Mouse (Mus musculus) lung, embryonic 16.5 days (tissue): ENCODE results near the gene Hspg2. TPM values are rescaled to one million over a fixed set of nuclear protein-coding genes. Genes with fewer than 3 reads are reported as not detected.

Experiments used
- ATAC-seq: fragments of 200-750 bp; cut with Nextera tagmentation; 2 replicates; pipeline ENCODE4 v1.8.0; 2017; ENCODE audit warnings: low read depth, mild to moderate bottlenecking, moderate library complexity
- H3K27ac ChIP-seq: fragments of 300-500 bp; sonication (generic); 2 replicates; pipeline ENCODE4 v1.5.1; 2014; ENCODE audit warnings: mild to moderate bottlenecking, control low read depth, low read length
- H3K27me3 ChIP-seq: fragments of 300-500 bp; sonication (generic); 2 replicates; pipeline ENCODE4 v1.6.1; 2014; ENCODE audit warnings: low read depth, low read length, mixed read lengths; ENCODE audit not compliant: control insufficient read depth, insufficient read depth
- H3K36me3 ChIP-seq: fragments of 300-500 bp; sonication (generic); 2 replicates; pipeline ENCODE4 v1.6.1; 2014; ENCODE audit warnings: low read length; ENCODE audit not compliant: control insufficient read depth, insufficient read depth
- H3K4me1 ChIP-seq: fragments of 300-500 bp; sonication (generic); replicated peaks from 2 replicates; pipeline ENCODE4 v1.6.1; 2014; ENCODE audit warnings: low read length, mixed read lengths; ENCODE audit not compliant: control insufficient read depth, insufficient read depth
- H3K4me2 ChIP-seq: fragments of 300-500 bp; sonication (generic); 2 replicates; pipeline ENCODE4 v1.6.1; 2014; ENCODE audit warnings: low read depth, low read length, control low read depth
- H3K4me3 ChIP-seq: fragments of 300-500 bp; sonication (generic); 2 replicates; pipeline ENCODE4 v1.5.1; 2014; ENCODE audit warnings: mild to moderate bottlenecking, low read length, control low read depth
- H3K9ac ChIP-seq: fragments of 300-500 bp; sonication (generic); 2 replicates; pipeline ENCODE4 v1.6.1; 2014; ENCODE audit warnings: low read length, control low read depth
- H3K9me3 ChIP-seq: fragments of 300-500 bp; sonication (generic); 2 replicates; pipeline ENCODE4 v1.6.1; 2016; ENCODE audit warnings: low read length; ENCODE audit not compliant: control insufficient read depth
- WGBS: fragments of 180-500 bp; shearing (Covaris S2); extraction: QIAGEN DNeasy Blood & Tissue Kit; methylation state at CpG from one replicate; pipeline ENCODE4 v1.1.7; 2014; 5-methylcytosine and 5-hydroxymethylcytosine counted together
- polyA plus RNA-seq: library from polyadenylated mRNA; unstranded; fragments of >200 nt; fragmentation: Nextera tagmentation; extraction: Ambion mirVana; gene quantifications from 2 replicates; pipeline ENCODE4 v1.2.1, GENCODE M21; 2015

Hspg2 gene
- polyA plus RNA-seq, 1 experiment from 2014 or later: 35.2 TPM

DNA sequence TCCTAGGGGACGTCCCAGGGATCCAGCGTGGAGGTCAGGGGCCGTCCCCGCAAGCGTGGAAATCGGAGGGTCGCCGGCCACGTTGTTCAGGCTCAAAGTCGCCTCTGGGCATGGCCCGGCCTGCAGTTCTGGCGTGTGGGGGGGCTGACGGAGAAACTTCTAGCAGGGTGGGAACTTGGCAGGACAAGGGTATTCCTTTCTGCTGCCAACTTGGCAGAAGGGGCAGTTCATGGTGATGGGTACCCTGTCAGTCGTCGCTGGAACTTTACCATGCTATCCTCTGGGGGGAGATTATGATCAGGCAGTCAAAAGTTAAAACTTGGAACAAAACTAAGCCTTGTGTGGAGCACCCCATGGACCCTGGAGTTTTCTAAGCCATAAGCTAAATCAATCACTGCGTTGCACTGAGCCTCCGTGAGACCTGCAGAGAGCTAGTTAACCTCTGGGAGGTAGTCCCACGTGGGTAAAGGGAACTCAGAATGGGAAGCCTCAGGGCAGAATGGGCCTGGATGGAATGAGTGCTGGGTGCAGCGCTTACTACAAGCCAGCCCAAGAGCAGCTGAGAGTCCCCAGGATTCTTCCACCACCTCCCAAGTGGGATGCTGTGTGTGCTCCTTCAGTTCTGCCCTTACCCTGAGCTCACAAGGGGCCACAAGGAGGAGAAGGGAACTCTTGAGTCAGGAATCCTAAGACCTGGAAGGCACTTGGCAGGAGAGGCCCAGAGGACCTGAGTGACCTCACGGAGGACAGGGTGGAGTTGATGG is 694 bp downstream of the Hspg2 start:
- Histone ChIP-seq H3K4me3 (peak overlapping the region; percentile 87), H3K4me2 (peak overlapping the region; percentile 90)

DNA sequence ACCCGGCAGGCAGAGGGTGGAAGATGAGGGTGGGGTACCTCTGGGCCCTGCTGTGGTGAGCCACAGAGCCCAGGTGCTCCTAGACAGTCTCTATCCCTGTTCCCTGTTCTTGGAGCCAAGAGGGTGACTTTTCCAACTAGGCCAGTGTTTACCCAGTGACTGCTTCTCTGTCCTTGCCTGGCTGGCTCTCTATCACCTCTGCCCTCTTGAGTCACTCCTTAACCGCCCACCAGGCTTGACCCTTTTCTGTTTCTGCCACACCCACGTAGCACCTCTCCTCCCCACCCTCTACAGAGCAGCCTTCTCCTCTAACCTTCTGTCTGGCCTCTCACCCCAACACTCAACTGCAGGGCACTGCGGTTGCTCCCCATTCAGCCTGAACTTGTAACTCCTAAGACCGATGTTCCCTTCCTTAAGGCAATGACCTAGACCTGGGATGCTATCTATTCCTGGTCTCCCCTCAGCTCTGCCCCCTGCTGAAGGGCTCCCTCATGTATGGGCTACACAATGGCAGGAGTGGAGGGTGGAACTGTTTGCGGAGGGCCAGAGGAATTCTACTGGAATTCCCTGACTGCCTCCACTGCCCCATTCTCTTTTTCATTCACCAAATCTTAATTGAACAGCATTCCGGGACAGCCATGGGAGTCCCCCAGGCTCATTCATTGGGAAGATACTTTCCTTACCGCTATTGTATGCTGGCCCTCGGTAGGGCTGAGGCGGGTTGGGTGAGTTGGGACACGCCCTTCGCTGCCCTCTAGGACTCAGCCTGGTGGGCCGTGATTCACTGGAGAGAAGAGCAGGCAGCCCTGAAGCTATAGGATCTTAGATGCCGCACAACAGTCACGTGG is 1.5 kb downstream of the Hspg2 start:
- H3K27ac ChIP-seq: peak overlapping the region; percentile 89
- H3K4me1 ChIP-seq: peaks cover 68% of the 10 kb centered on the region
- H3K27me3 ChIP-seq: no peaks in the 10 kb centered on the region
- WGBS: 41% methylated on average over 15 of the region's 15 CpGs
- H3K4me2 ChIP-seq: peak overlapping the region; percentile 90
- peak overlapping the region; percentile 95 for H3K9ac ChIP-seq
- peak overlapping the region; percentile 87 for H3K4me3 ChIP-seq
- H3K36me3 ChIP-seq: no peaks in the 10 kb centered on the region
- ATAC-seq: peak; percentile 8; the same call in 1 of the 2 replicates
- no peaks in the 10 kb centered on the region for H3K9me3 ChIP-seq

More for the DNA sequence above, 694 bp downstream of the Hspg2 start:
- Histone ChIP-seq H3K4me1 (peaks cover 60% of the 10 kb centered on the region), H3K27me3 (no peaks in the 10 kb centered on the region), H3K27ac (peak overlapping the region; percentile 89), H3K9me3 (no peaks in the 10 kb centered on the region), H3K9ac (peak overlapping the region; percentile 95), H3K36me3 (no peaks in the 10 kb centered on the region)
- ATAC-seq: peak; percentile 5
- WGBS: 2% methylated on average over 20 of the region's 20 CpGs

- Histone ChIP-seq H3K9ac (peak overlapping the region; percentile 95), H3K27ac (peak overlapping the region; percentile 89), H3K36me3 (no peaks in the 10 kb centered on the region), H3K4me3 (peak overlapping the region; percentile 87), H3K27me3 (no peaks in the 10 kb centered on the region), H3K9me3 (no peaks in the 10 kb centered on the region), H3K4me1 (peaks cover 75% of the 10 kb centered on the region), H3K4me2 (peak overlapping the region; percentile 90)
- WGBS: 44% methylated on average over 9 of the region's 9 CpGs
- ATAC-seq: no peak
Measured at GRCm38 (mm10) chr4:137470701-137471317, 2.2 kb downstream of the Hspg2 start.

DNA sequence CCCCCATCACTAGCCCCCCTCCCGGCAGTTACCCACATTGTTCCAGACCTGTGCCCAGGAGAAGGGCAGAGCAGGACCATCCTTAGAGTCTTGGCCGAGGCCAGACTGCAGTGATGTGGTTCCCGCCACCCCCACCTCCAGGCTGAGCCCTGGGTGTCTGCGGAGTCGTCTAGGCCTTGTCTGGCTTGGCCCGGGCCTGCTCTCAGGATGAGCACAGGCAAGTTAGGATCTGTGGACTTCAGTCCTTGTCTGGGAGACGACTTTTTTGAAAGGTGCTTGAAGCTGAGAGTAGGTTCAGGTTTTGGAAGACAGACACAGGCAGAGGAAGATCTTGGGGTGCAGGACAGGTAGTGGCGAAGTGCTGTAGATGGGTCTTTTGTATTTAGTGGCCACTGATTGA is 2.8 kb downstream of the Hspg2 start:
- H3K9me3 ChIP-seq: no peaks in the 10 kb centered on the region
- H3K9ac ChIP-seq: peak overlapping the region; percentile 95
- peak overlapping the region; percentile 90 for H3K4me2 ChIP-seq
- WGBS: 50% methylated on average over 8 of the region's 8 CpGs
- H3K4me3 ChIP-seq: peak overlapping the region; percentile 87
- no peaks in the 10 kb centered on the region for H3K36me3 ChIP-seq
- no peak for ATAC-seq
- peaks cover 80% of the 10 kb centered on the region for H3K4me1 ChIP-seq
- no peaks in the 10 kb centered on the region for H3K27me3 ChIP-seq
- peak overlapping the region; percentile 89 for H3K27ac ChIP-seq

DNA sequence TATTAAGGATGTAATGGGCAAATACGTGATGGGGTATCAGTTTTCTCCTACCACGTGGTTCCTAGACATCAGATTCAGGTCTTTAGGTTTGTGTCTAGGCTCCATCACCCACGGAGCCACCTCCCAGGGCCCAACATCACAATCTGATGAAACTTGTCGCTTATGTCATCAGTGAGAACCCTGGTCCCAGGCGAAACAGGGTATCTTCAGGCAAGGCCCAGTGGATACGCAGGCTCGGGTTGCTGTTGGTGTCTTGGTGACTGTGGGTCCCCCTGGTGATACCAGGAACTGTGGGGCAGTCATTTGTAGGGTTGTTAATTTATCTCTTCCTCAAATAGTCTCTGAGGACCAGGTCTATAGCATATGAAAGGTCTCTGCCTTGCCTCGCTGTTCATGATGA is 4.7 kb downstream of the Hspg2 start:
- 80% methylated on average over 8 of the region's 8 CpGs for WGBS
- Histone ChIP-seq H3K4me2 (no peak overlapping the region), H3K36me3 (no peaks in the 10 kb centered on the region), H3K9me3 (no peaks in the 10 kb centered on the region), H3K27me3 (no peaks in the 10 kb centered on the region), H3K4me3 (no peak overlapping the region), H3K9ac (peak overlapping the region; percentile 4), H3K27ac (peak overlapping the region; percentile 69), H3K4me1 (peaks cover 85% of the 10 kb centered on the region)
- no peak for ATAC-seq

DNA sequence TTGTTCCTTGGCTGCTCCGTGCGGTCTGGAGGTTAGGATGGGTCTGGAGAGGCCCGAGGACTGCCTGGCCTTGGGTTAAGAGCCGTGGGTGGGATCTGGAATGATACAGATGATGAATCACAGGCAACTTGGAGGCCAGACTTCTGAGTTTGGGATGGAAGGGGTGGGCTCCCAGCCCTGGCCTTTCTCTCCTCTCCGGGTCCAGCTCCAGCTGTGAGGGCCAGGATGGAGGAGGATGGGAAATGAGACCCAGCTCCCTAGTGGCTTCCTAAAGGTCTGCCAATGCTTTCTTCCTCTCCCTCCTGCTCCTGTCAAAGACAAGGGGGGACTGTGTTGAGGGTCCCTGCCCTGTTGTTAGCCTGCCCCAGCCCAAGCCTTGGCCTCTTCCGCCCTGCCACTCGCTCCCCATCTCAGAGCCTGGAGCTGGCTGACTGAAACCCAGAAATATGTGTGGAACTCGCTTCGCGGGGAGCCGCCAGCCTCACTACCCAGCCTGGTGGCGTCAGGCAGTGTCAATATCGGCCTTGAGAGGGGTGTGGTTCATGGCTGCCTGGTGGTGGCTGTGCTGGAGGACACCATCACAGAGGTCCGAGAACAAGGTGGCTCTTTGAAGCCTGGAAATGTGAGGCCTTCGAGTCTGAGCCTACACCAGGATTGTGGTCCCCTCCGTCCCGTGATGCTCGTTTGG is 5.3 kb downstream of the Hspg2 start:
- whole genome bisulfite sequencing: 32% methylated on average over 18 of the region's 18 CpGs
- Histone ChIP-seq H3K27me3 (no peaks in the 10 kb centered on the region), H3K9ac (peak overlapping the region; percentile 4), H3K27ac (peak overlapping the region; percentile 69), H3K4me2 (peak overlapping the region; percentile 12; the same call in 1 of the 2 replicates), H3K4me1 (peaks cover 90% of the 10 kb centered on the region), H3K9me3 (no peaks in the 10 kb centered on the region), H3K4me3 (no peak overlapping the region), H3K36me3 (no peaks in the 10 kb centered on the region)
- ATAC-seq: peak; percentile 39

- H3K36me3 ChIP-seq: no peaks in the 10 kb centered on the region
- H3K27me3 ChIP-seq: no peaks in the 10 kb centered on the region
- ATAC-seq: no peak
- peaks cover 94% of the 10 kb centered on the region for H3K4me1 ChIP-seq
- no peak overlapping the region; the same call in 1 of the 2 replicates for H3K9ac ChIP-seq
- WGBS: 84% methylated on average over 7 of the region's 7 CpGs
- H3K9me3 ChIP-seq: no peaks in the 10 kb centered on the region
- no peak overlapping the region for H3K4me2 ChIP-seq
- no peak overlapping the region; the same call in 1 of the 2 replicates for H3K27ac ChIP-seq
- H3K4me3 ChIP-seq: no peak overlapping the region
Measured at GRCm38 (mm10) chr4:137474694-137475093, 6.1 kb downstream of the Hspg2 start.

GRCm38 (mm10) chr4:137475271-137476050 is 6.9 kb downstream of the Hspg2 start:
- Histone ChIP-seq H3K36me3 (no peaks in the 10 kb centered on the region), H3K4me2 (no peak overlapping the region), H3K4me3 (no peak overlapping the region), H3K27ac (peak overlapping the region; percentile 78), H3K9me3 (no peaks in the 10 kb centered on the region), H3K27me3 (no peaks in the 10 kb centered on the region), H3K4me1 (peaks cover 91% of the 10 kb centered on the region), H3K9ac (peak overlapping the region; percentile 3; the same call in 1 of the 2 replicates)
- ATAC-seq: no peak
- 72% methylated on average over 13 of the region's 13 CpGs for WGBS
